Mouse (Mus musculus): ENCODE data around the gene Agmat. TPM values are rescaled to one million over a fixed set of nuclear protein-coding genes. Genes with fewer than 3 reads are reported as not detected.

Gene Agmat
- polyA plus RNA-seq (2012; ENCODE audit: insufficient read depth, insufficient read length, missing spikeins) = not detected in 2 replicates

DNA sequence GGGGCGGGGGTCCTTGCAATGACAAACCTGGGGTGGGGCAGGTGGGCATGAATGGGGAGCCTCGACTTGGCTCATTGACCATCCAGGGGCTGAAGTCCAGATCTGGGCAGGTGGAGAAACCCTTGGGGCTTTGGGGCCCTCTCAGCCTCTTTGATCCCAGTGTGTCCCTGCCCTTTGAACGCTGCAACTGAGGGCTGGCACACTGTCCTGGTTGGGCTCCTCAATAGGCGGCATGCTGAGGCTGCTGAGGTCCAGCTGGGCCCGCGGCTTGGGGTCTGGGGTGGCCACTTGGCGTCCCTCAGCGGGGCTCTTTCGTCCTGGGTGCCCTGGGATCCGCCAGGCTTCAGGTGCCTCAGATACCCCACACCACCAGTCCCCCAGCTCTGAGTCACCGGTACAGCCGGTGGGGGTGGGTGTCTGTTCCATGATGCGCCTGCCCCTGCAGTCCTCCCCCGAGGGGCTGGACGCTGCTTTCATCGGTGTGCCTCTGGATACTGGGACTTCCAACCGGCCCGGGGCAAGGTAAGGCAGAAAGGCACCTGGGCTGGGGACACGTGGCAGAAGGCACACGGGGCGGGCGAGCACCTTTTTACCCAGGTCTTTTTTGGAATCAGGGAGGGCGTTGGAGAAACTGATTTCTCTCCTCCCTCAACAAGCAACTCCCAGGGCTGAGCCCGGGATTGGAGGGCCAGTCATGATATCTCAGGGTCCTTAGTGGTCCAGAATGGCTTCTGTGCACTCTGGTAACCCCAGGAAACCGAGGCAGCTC is at the start of gene Agmat:
Gene Agmat (plus strand): TSS at position 95 of the 769 bp plus-strand sequence.
- Histone ChIP-seq H3K4me1 (ENCODE audit: control insufficient read depth, insufficient read depth, insufficient read length, low read length) (no peaks in the 10 kb centered on the region), H3K27ac (replicated peaks; ENCODE audit: low read depth, low read length) (no peak within 1 kb of the TSS), H3K4me3 (ENCODE audit: insufficient read depth, low read depth, low read length) (no peak within 1 kb of the TSS)

DNA sequence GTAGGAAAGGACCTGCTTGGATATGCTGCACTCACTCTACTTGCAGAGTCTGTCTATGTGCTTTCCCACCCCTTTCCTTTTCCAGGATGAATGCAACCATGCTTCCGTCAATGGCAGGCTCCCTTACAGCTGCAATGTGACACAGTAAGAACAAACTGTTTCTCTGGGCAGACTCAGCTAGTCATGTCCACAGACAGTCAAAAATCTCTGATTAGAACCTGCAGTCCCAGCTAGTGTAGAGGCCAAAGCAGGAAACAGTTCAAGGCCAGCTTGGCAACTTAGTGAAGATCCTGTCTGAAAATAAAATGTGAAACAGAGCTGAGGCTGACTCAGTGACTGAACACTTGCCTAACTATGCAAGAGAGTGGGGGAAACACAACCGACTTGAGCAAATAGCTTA is 41.8 kb upstream of the Agmat start:
- Histone ChIP-seq H3K4me1 (ENCODE audit: control insufficient read depth, insufficient read depth, insufficient read length, low read length) (peaks cover 3% of the 10 kb centered on the region), H3K27ac (replicated peaks; ENCODE audit: low read depth, low read length) (no peak overlapping the region), H3K4me3 (ENCODE audit: insufficient read depth, low read depth, low read length) (no peak overlapping the region)

DNA sequence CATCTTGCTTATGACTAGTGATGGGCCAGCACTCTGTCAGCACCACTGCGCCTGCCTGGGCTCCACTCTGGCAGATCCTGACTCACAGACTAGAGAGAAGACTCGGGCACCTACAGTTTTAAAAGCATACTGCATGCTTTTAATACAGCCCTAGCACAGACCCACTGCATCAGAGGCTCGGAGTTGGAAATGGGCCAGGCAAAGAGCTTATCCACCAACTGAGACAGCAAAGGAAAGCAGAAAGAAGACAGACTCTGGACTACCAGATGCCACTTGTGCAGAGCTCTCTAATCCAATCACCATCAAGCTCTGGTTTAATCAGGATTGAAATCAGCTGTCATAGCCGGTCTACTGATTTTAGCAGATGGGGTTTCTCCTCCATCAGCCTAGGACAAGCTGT is 41.1 kb upstream of the Agmat start:
- Histone ChIP-seq H3K4me1 (ENCODE audit: control insufficient read depth, insufficient read depth, insufficient read length, low read length) (peaks cover 3% of the 10 kb centered on the region), H3K27ac (replicated peaks; ENCODE audit: low read depth, low read length) (no peak overlapping the region), H3K4me3 (ENCODE audit: insufficient read depth, low read depth, low read length) (no peak overlapping the region)

DNA sequence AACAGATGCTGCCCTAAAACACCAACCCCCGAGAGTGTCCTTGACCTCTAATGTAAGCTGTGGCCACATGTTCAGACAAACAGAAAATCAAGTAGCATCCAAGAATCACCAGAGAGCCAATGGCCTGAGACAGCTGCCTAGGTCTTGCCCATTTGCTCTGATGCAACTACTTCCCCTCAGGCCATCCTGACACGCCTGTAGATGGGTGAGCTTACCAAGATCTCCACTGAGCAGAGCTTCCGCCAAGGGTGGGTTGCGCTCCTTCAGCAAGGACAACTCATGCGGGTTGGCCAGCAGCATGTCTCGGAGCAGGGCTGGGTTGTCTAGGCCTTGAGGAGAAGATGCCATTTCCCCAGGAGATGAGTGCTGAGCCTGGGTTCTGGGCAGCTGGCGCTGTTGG is 38.5 kb upstream of the Agmat start:
- Histone ChIP-seq H3K27ac (replicated peaks; ENCODE audit: low read depth, low read length) (no peak overlapping the region), H3K4me3 (ENCODE audit: insufficient read depth, low read depth, low read length) (no peak overlapping the region), H3K4me1 (ENCODE audit: control insufficient read depth, insufficient read depth, insufficient read length, low read length) (peaks cover 3% of the 10 kb centered on the region)

DNA sequence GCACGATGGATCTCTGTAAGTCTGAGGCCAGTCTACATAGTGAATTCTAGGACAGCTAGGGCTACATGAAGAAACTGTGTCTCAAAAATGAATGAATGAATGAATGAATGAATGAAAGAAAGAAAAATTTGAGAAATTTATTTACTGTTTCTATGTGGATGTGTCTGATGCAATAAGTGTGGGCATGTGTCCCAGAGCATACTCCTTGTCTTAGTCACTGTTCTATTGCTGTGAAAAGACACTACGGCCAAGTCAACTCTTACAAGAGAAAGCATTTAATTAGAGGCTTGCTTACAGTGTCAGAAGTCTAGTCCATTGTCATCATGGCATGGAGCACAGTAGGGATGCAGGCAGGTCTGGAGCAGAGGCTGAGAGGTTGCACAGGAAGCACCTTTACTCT is 37.5 kb upstream of the Agmat start:
- H3K4me1 ChIP-seq (ENCODE audit: control insufficient read depth, insufficient read depth, insufficient read length, low read length) = peaks cover 5% of the 10 kb centered on the region
- no peak overlapping the region for H3K4me3 ChIP-seq (ENCODE audit: insufficient read depth, low read depth, low read length)
- H3K27ac ChIP-seq (replicated peaks; ENCODE audit: low read depth, low read length) = no peak overlapping the region

DNA sequence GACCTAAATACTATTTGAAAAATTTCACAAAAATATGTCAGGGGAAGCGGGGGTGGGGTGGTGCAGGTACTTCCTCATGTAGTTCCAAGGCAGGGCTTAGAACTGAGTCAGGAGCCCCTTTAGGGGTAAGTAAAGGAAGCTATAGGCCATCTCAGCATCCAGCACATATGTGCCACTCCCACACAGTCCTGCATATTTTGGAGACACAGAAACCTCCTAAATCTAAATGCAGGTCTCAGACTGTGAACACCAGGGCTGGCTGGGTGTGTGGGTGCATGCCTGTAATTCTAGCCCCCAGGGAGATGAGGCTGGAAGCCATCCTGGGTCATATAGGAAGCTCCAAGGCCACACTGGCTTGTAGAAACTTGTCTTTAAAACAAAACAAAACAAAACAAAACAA is 35.2 kb upstream of the Agmat start:
- Histone ChIP-seq H3K27ac (replicated peaks; ENCODE audit: low read depth, low read length) (no peak overlapping the region), H3K4me3 (ENCODE audit: insufficient read depth, low read depth, low read length) (no peak overlapping the region), H3K4me1 (ENCODE audit: control insufficient read depth, insufficient read depth, insufficient read length, low read length) (peaks cover 14% of the 10 kb centered on the region)

DNA sequence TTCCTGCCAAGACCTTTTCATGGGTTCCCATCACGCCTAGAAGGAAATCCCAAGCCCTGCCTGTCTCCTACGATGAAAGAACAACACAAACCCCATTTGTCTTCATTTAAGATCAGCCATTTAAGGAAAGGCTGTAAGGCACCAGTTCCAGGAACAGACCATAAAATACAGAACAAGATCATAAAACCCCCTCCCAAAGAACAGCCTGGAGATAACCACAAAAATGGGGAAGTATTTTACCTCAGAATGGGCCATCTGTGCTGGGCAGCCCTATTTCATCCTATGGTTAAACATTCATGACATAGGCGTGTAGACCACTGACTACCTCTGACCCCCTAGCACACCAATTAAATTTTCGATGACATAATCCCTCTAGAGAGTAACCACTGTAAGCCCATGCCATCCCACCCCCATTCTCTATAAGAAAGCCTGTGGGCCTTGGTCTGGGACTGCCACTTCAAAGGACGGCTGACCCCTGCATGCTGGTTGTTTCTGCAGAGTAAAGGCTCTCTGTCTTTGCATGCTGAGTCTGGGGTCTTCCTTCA is 32.8 kb upstream of the Agmat start:
- Histone ChIP-seq H3K27ac (replicated peaks; ENCODE audit: low read depth, low read length) (no peak overlapping the region), H3K4me3 (ENCODE audit: insufficient read depth, low read depth, low read length) (no peak overlapping the region), H3K4me1 (ENCODE audit: control insufficient read depth, insufficient read depth, insufficient read length, low read length) (peaks cover 14% of the 10 kb centered on the region)

DNA sequence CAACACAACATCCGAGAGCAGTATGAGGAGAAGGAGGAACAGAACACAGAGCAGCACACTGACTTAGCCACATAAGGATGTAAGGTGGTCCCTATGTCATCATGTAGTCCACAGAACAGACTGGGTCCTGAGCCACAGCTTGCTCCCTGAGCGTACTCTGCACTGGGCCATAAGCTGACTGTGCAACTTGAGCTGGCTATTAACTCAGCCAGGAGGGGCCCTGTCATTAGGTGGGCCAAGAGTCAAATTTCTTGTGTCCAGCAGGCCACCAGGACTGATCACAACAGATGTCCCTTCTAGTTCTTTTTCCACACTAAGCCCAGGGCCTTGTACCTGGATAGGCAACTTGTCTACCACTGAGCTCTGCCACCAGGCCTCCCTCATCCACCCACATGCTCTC is 31.4 kb upstream of the Agmat start:
- Histone ChIP-seq H3K4me1 (ENCODE audit: control insufficient read depth, insufficient read depth, insufficient read length, low read length) (peaks cover 14% of the 10 kb centered on the region), H3K27ac (replicated peaks; ENCODE audit: low read depth, low read length) (peak overlapping the region; percentile 7), H3K4me3 (ENCODE audit: insufficient read depth, low read depth, low read length) (no peak overlapping the region)

DNA sequence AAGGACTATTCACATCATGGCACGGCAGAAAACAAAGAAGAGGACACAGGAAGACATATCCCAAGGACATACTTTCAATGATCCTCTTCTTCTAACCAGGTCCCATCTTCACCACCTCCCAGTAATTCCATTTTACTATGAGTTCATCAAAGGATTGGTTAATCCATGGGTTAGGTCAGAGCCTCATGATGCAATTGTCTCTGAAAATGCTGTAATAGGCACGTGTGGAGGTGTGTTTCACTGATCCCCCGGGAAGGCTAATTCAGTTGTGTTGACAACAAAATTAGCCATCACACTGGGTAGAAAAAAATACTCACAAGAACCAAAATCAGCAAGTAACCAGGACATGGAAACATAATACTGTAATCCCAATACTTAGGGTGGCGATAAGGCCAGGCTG is 28.8 kb upstream of the Agmat start:
- Histone ChIP-seq H3K4me1 (ENCODE audit: control insufficient read depth, insufficient read depth, insufficient read length, low read length) (peaks cover 21% of the 10 kb centered on the region), H3K27ac (replicated peaks; ENCODE audit: low read depth, low read length) (no peak overlapping the region), H3K4me3 (ENCODE audit: insufficient read depth, low read depth, low read length) (no peak overlapping the region)

DNA sequence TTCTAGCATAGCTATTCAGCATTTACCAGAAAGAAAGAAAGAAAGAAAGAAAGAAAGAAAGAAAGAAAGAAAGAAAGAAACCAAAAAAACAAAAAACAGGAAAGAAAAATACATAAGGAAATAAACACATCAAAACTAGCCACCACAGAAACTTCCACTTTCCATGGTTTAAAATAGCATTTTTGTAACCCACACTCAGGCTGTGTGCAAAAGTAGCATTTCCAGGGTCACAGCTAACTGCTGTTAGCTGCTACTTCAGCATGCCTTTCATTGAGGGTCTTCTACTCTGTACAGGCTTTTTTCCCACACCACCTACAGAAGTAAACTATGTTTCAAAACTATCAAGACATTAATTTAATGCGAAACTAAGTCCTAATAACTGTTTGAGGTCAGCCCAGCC is 27.2 kb upstream of the Agmat start:
- Histone ChIP-seq H3K27ac (replicated peaks; ENCODE audit: low read depth, low read length) (no peak overlapping the region), H3K4me3 (ENCODE audit: insufficient read depth, low read depth, low read length) (no peak overlapping the region), H3K4me1 (ENCODE audit: control insufficient read depth, insufficient read depth, insufficient read length, low read length) (peaks cover 21% of the 10 kb centered on the region)

DNA sequence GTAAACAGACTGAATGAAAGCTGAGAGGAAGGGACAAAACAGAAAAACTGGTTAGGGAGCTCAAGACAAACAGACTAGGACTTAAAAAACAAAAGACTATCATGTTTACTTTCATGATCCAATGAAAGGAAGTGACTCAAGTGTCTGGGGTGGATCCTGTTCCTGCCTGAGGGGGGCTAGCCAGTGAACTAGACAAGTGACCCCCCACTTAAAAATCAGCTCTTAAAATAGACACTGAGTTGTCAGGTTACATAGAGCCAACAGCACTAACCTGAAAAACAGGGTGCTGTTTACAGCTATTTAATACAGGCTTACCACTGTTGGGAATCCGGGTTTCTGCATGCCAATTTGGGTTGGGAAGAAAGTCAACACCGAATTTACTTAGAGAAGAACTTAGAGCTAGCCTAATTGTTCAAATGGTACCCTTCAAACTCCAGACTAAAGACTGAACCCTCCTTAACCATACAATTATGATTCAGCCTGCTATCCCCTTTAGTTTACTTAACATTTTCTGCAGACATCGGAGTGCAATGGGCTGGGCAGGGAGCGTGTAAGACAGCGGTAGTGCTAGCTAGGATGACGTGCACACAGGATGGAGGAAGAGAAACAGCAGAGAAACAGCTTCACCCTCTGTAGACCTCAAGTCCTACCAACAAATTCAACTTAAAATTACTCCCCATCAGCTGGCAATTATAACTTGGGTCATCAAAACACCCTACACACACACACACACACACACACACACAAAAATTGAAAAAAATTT is 25.5 kb upstream of the Agmat start:
- Histone ChIP-seq H3K4me3 (ENCODE audit: insufficient read depth, low read depth, low read length) (peak overlapping the region; percentile 91), H3K4me1 (ENCODE audit: control insufficient read depth, insufficient read depth, insufficient read length, low read length) (peaks cover 13% of the 10 kb centered on the region; the same call in 1 of the 2 replicates), H3K27ac (replicated peaks; ENCODE audit: low read depth, low read length) (peak overlapping the region; percentile 75)

DNA sequence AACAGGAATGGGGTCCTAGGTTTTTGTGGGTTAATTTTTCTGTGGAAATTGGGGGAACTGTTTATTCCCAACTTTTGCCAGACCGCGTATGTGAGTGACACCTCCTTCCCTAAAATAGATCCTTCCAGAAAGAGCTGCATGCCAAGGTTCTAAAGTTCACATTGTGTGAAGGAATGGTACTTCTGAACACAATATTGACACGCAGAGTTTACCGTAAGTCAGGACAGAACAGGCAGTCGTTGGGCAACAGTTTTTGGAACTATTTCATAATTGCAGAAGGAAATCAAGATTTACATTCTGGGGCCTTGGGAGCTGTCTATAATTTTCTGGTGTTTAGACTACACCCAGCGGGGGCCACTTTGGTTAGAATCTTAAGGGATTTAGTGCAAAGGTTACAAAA is 24.5 kb upstream of the Agmat start:
- Histone ChIP-seq H3K4me3 (ENCODE audit: insufficient read depth, low read depth, low read length) (peak overlapping the region; percentile 91), H3K27ac (replicated peaks; ENCODE audit: low read depth, low read length) (peak overlapping the region; percentile 75), H3K4me1 (ENCODE audit: control insufficient read depth, insufficient read depth, insufficient read length, low read length) (peaks cover 13% of the 10 kb centered on the region; the same call in 1 of the 2 replicates)

DNA sequence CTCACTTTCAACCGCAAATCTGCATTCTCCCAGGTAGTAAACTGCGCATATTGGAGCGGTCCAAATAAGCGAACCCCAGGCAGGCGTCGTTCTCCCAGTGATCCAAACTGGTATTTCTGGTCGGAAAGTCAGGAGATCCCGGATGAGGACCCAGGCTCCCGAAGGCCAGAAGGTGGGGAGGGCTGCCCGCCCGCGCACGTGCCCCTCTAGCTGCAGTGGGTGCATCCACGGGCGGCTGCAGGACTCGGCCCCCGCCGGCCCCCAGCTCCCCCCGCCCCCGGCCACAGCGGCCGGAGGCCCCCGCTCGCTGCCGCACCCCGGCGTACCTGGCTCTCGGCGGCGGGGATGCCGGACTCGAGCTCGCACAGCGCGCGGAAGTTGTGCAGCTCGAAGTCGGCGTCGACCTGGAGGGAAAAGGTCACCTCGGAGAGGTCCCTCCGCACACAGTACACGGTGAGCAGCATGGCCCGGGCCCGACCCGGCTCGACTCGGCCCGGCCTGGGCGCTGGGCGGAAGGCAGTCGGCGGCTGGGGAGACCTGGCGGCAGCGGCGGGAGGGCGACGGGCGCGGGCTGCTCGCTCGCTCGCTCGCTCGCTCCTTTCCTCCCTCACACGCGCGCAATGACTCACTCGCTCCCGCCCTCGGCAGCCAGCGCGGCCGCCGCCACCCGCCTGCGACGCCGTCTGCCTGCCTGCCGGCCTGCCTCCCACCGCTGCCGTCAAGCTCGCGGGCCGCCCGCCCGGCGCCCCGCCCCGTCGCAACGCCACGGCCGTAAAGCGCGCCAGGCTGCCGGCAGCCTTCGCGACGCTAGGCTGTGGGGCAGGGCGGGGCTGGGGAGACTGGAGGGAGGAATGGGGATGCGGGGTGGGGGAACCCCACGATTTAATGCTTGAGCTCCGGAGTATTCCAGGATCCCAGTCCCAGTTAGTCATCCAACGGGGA is 23.5 kb upstream of the Agmat start, which contains the start of gene Ddi2:
Gene Ddi2 (minus strand): TSS at position 689 of the 942 bp plus-strand sequence.
- Histone ChIP-seq H3K4me3 (ENCODE audit: insufficient read depth, low read depth, low read length) (peak within 1 kb of the TSS; percentile 91), H3K27ac (replicated peaks; ENCODE audit: low read depth, low read length) (peak within 1 kb of the TSS; percentile 91)

DNA sequence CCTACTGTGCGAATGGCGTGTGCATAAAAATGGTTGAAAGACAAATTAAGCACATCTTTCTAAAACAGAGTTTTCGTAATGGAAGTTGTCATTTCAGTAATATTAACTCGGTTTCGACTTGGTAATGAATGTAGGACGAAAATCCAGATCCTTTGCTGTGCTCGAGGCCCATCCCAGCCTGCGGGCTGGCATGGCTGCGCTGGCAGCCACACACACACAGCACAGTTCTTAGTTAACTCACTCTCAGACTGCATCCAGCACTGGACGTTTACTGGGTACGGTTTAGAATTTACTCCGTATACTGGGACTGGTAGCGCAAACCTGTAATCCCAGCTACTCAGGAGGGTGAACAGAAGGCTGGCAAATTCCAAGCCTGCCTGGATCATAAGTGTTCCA is 22.8 kb upstream of the Agmat start:
- Histone ChIP-seq H3K4me3 (ENCODE audit: insufficient read depth, low read depth, low read length) (peak overlapping the region; percentile 63), H3K4me1 (ENCODE audit: control insufficient read depth, insufficient read depth, insufficient read length, low read length) (peaks cover 13% of the 10 kb centered on the region), H3K27ac (replicated peaks; ENCODE audit: low read depth, low read length) (peak overlapping the region; percentile 42; the same call in 1 of the 2 replicates)

More for the DNA sequence above, 23.5 kb upstream of the Agmat start, which contains the start of gene Ddi2:
- peaks cover 13% of the 10 kb centered on the region for H3K4me1 ChIP-seq (ENCODE audit: control insufficient read depth, insufficient read depth, insufficient read length, low read length)
